Mouse (Mus musculus) myocyte (in vitro differentiated cells): ENCODE data around the gene Apip. TPM values are rescaled to one million over a fixed set of nuclear protein-coding genes. Genes with fewer than 3 reads are reported as not detected.

Source experiments
- H3K27me3 ChIP-seq: one replicate; pipeline ENCODE4 v1.6.1; 2011; ENCODE audit not compliant: control insufficient read depth, insufficient read depth, insufficient read length
- H3K36me3 ChIP-seq: one replicate; pipeline ENCODE4 v1.6.1; 2011; ENCODE audit not compliant: control insufficient read depth, insufficient read depth
- H3K4me2 ChIP-seq: one replicate; pipeline ENCODE4 v1.6.1; 2011; ENCODE audit warnings: low read depth, control low read depth
- H3K4me3 ChIP-seq: one replicate; pipeline ENCODE4 v1.5.1; 2011; ENCODE audit warnings: mild to moderate bottlenecking, control low read depth, moderate library complexity
- H3K79me2 ChIP-seq: one replicate; pipeline ENCODE4 v1.6.1; 2011; ENCODE audit not compliant: control insufficient read depth, insufficient read depth
- H3ac ChIP-seq: one replicate; pipeline ENCODE4 v1.6.1; 2011; ENCODE audit not compliant: control insufficient read depth, insufficient read length
- CEBPB ChIP-seq: IDR thresholded peaks from 2 replicates; pipeline ENCODE4 v1.6.1; 2011; ENCODE audit warnings: mild to moderate bottlenecking, moderate library complexity; ENCODE audit not compliant: poor library complexity, insufficient read depth, severe bottlenecking
- E2F4 ChIP-seq: IDR thresholded peaks from one replicate; pipeline ENCODE4 v1.6.1; 2011; ENCODE audit warnings: mild to moderate bottlenecking, control low read depth, moderate library complexity; ENCODE audit not compliant: insufficient read depth
- MAX ChIP-seq: IDR thresholded peaks from one replicate; pipeline ENCODE4 v1.6.1; 2011; ENCODE audit warnings: low read depth, mild to moderate bottlenecking, control low read depth
- MYOD1 ChIP-seq, 3 experiments: IDR thresholded peaks; one replicate each; pipeline ENCODE4 v1.6.1; 2011; ENCODE audit warnings: control low read depth in 2 of 3, low read depth in 2 of 3, mild to moderate bottlenecking in 2 of 3, moderate library complexity in 1 of 3; ENCODE audit not compliant: insufficient read length in 2 of 3, control insufficient read depth in 1 of 3
- MYOG ChIP-seq, 3 experiments: IDR thresholded peaks; one replicate each; pipeline ENCODE4 v1.6.1; 2011; ENCODE audit warnings: control low read depth in 2 of 3, low read depth in 2 of 3, mild to moderate bottlenecking in 2 of 3; ENCODE audit not compliant: insufficient read length in 2 of 3, control insufficient read depth in 1 of 3, insufficient read depth in 1 of 3
- POLR2A ChIP-seq: IDR thresholded peaks from one replicate; pipeline ENCODE4 v1.6.1; 2011; ENCODE audit warnings: low read depth, mild to moderate bottlenecking, control low read depth, moderate library complexity; ENCODE audit not compliant: insufficient read length
- POLR2AphosphoS2 ChIP-seq: IDR thresholded peaks from one replicate; pipeline ENCODE4 v1.6.1; 2011; ENCODE audit warnings: low read depth, control low read depth; ENCODE audit not compliant: insufficient read length
- REST ChIP-seq: IDR thresholded peaks from one replicate; pipeline ENCODE4 v1.6.1; 2011; ENCODE audit warnings: mild to moderate bottlenecking, control low read depth, moderate library complexity; ENCODE audit not compliant: insufficient read depth, insufficient read length
- SRF ChIP-seq: IDR thresholded peaks from one replicate; pipeline ENCODE4 v1.6.1; 2011; ENCODE audit warnings: low read depth; ENCODE audit not compliant: control insufficient read depth, insufficient read length
- TCF12 ChIP-seq: IDR thresholded peaks from one replicate; pipeline ENCODE4 v1.6.1; 2011; ENCODE audit warnings: mild to moderate bottlenecking, control low read depth; ENCODE audit not compliant: poor library complexity, insufficient read depth, severe bottlenecking
- TCF3 ChIP-seq: IDR thresholded peaks from one replicate; pipeline ENCODE4 v1.6.1; 2011; ENCODE audit warnings: low read depth, control low read depth; ENCODE audit not compliant: insufficient read length
- USF1 ChIP-seq: IDR thresholded peaks from one replicate; pipeline ENCODE4 v1.6.1; 2011; ENCODE audit warnings: low read depth, mild to moderate bottlenecking, control low read depth, moderate library complexity
- polyA plus RNA-seq: library from polyadenylated mRNA; unstranded; fragments of >200 nt; fragmentation: generic; extraction: Trizol; gene quantifications from one replicate; pipeline ENCODE4 v1.2.1, GENCODE M21; 2012; ENCODE audit warnings: missing spikeins

The Apip gene
- polyA plus RNA-seq, 1 experiment: 46.4 TPM

DNA sequence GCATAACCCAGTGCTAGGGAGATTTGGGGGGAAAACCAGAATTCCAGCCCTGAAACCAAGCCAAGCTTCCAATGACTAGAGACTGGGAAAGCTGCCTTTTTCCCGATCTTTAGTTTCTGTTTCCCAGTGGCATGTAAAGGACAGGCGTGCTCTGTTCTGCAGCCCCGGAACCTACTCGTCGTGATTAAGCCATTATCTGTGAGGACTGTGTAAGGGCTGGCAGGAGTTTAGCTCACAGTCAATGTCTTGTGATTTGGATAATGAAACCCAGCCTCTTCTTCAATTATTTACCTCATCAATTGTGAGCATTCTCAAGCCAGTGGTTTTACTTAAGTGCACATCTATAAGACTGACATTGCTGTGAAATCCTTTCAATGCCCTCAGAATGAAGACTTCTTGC, 43.7 kb downstream of the Apip start:
- no peaks in the 10 kb centered on the region for H3K79me2 ChIP-seq
- peak overlapping the region; percentile 8 for H3K4me2 ChIP-seq
- H3K36me3 ChIP-seq: no peaks in the 10 kb centered on the region
- H3K4me3 ChIP-seq: no peak overlapping the region
- H3ac ChIP-seq: no peak overlapping the region
- H3K27me3 ChIP-seq: peaks cover 21% of the 10 kb centered on the region
- TF ChIP-seq MAX (no peak), REST (no peak), USF1 (no peak), POLR2A (no peak), MYOG (IDR thresholded peaks at IDR 0.05; ENCODE audit: control insufficient read depth in 1 of 3, insufficient read depth in 1 of 3, insufficient read length in 2 of 3, low read depth in 2 of 3) (no peak), MYOD1 (IDR thresholded peaks at IDR 0.05; ENCODE audit: control insufficient read depth in 1 of 3, insufficient read length in 2 of 3, low read depth in 2 of 3) (no peak), SRF (no peak), TCF12 (no peak), E2F4 (no peak), TCF3 (no peak), CEBPB (no peak), POLR2AphosphoS2 (no peak)

DNA sequence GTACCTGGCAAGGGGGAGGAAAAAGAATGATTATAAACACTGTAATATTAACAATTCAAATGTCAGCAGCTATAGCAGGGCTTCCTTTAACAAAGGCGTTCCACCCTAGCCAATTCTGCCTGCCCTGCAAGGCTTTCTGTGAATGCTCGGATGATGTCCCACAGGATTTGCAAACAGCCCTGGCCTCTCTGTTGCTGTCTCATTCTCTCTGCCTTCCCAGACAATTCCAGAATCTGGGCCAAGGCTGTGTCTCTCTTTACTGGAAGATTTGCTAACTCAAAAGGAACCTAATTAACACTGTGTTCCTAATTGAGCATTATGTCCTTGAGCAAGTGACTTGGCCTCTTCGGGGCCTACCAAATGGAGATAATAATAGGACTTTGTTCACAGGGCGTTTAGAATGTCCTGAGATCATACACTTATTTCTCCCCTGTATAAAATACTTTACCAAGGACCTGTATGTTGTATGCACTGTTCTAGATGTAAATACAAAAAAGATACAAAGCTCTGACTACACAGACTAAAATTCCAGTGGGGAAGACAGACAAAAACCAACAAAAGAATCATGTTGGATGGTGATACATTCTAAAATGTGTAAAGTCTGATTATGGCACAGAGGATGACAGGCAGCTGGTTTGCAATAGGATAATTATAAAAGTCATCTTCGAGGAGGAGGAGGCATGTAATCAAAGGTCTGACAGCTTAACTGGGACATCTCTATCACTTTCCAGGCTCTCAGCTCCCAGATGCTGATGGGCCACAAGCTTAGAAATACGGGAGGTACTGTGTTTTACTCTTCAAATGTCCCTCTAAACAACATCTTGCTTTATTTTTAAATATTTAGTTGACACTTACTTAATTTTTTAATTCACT, 45.1 kb downstream of the Apip start:
- Histone ChIP-seq H3ac (no peak overlapping the region), H3K36me3 (no peaks in the 10 kb centered on the region), H3K4me3 (no peak overlapping the region), H3K4me2 (no peak overlapping the region), H3K79me2 (no peaks in the 10 kb centered on the region), H3K27me3 (peaks cover 21% of the 10 kb centered on the region)
- no peak for TF ChIP-seq USF1

DNA sequence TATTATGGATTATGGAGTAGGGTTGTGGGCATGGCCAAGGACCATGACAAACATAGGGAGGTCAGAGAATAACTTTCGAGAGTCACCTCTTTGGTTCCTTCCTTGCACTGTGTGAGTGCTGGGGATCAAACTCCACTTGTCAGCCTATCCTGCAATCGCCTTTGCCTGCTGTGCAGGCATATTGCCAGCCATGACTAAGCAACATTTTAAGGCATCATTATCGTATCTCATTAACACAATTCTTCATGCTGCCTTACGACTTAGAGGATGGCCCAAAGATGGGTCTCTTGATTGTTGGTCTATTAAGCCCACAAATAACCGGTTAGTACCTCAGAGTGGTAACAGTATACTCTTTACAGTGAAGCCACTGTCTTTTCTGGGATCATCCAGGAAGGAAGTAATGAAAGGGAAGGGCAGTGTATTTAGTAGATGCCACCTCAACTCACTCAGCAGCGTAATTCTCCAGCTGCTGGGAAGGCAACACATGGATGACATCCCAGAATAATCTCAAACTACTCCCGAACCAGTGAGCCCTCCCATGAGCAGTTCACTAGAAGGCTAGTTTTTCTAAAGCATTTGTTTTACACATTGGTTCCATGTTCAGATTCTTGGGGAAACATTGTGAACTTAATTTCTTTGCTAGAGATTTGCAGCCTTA, 45.9 kb downstream of the Apip start:
- no peak for TF ChIP-seq SRF
- no peak for TF ChIP-seq MAX
- TF ChIP-seq POLR2A: no peak
- TF ChIP-seq POLR2AphosphoS2: no peak
- no peak for TF ChIP-seq REST
- no peak for TF ChIP-seq USF1
- no peak for TF ChIP-seq MYOG (IDR thresholded peaks at IDR 0.05; ENCODE audit: control insufficient read depth in 1 of 3, insufficient read depth in 1 of 3, insufficient read length in 2 of 3, low read depth in 2 of 3)
- TF ChIP-seq E2F4: no peak
- no peak for TF ChIP-seq MYOD1 (IDR thresholded peaks at IDR 0.05; ENCODE audit: control insufficient read depth in 1 of 3, insufficient read length in 2 of 3, low read depth in 2 of 3)
- TF ChIP-seq TCF3: no peak
- no peak for TF ChIP-seq TCF12
- TF ChIP-seq CEBPB: no peak
- H3K79me2 ChIP-seq: no peaks in the 10 kb centered on the region

DNA sequence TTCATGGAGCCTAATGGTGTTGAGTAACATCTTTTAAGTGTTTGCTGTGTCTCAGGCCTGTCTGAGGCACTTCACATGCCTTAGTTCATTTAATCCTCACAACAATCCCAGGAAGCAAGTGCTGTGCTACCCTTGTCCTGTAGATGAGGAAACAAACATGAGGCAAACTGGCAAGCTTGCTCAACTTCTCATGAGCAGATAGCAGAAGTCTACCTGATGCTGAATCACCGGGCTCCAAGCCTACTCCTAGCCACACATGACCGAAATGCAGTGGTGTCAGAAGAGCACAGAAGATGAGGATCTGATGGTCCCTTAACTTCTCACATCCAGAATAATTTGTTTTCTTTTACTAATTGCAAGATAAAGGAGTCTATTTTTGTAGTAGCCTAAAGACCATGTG, 56.2 kb downstream of the Apip start:
- no peaks in the 10 kb centered on the region for H3K79me2 ChIP-seq
- TF ChIP-seq POLR2A (no peak), TCF3 (no peak), E2F4 (no peak), CEBPB (no peak), SRF (no peak)
- peaks cover 4% of the 10 kb centered on the region for H3K27me3 ChIP-seq
- no peak overlapping the region for H3ac ChIP-seq
- no peak overlapping the region for H3K4me3 ChIP-seq
- H3K4me2 ChIP-seq: no peak overlapping the region
- H3K36me3 ChIP-seq: no peaks in the 10 kb centered on the region

More for the DNA sequence above, 45.9 kb downstream of the Apip start:
- Histone ChIP-seq H3K4me2 (no peak overlapping the region), H3K27me3 (peaks cover 21% of the 10 kb centered on the region), H3K36me3 (no peaks in the 10 kb centered on the region), H3K4me3 (no peak overlapping the region), H3ac (no peak overlapping the region)

DNA sequence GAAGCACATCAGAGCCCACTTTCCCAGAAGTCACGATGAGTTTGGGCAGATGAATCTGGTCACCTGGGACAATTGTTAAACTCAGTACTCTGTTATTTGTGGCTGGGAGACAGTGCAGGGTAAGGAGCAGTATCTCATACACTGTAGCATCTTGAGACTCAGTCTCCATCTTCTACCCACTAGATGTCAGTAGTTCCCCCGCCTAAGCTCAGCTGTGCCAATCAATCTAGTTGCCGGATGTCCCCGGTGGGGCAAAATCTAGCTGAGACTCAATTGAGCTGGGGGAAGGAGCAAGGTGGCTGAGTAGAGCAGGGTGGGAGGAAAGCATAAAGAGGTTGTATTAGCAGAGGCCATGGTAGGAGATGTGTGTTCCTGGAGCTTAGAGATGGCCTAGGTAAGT, 57.7 kb downstream of the Apip start:
- H3K36me3 ChIP-seq: no peaks in the 10 kb centered on the region
- H3K27me3 ChIP-seq: peaks cover 4% of the 10 kb centered on the region
- no peak overlapping the region for H3K4me3 ChIP-seq
- H3ac ChIP-seq: no peak overlapping the region
- TF ChIP-seq TCF12 (no peak), E2F4 (no peak), MYOD1 (IDR thresholded peaks at IDR 0.05; ENCODE audit: control insufficient read depth in 1 of 3, insufficient read length in 2 of 3, low read depth in 2 of 3) (peak in 1 of 3 experiments; percentile 45), USF1 (no peak)
- no peaks in the 10 kb centered on the region for H3K79me2 ChIP-seq
- no peak overlapping the region for H3K4me2 ChIP-seq
